Mouse (Mus musculus) cerebellum, postnatal 14 days (tissue): Measurements from ENCODE around the gene Ccdc92.
A peak's percentile ranks its signal among the peaks of the same experiment; 100 is the strongest.

Experiments used
- DNase-seq, 2 experiments: peaks; one replicate each; pipeline ENCODE4 v3.0.0; 2021; ENCODE audit warnings: mixed read lengths in 2 of 2

Gene Ccdc92

DNA sequence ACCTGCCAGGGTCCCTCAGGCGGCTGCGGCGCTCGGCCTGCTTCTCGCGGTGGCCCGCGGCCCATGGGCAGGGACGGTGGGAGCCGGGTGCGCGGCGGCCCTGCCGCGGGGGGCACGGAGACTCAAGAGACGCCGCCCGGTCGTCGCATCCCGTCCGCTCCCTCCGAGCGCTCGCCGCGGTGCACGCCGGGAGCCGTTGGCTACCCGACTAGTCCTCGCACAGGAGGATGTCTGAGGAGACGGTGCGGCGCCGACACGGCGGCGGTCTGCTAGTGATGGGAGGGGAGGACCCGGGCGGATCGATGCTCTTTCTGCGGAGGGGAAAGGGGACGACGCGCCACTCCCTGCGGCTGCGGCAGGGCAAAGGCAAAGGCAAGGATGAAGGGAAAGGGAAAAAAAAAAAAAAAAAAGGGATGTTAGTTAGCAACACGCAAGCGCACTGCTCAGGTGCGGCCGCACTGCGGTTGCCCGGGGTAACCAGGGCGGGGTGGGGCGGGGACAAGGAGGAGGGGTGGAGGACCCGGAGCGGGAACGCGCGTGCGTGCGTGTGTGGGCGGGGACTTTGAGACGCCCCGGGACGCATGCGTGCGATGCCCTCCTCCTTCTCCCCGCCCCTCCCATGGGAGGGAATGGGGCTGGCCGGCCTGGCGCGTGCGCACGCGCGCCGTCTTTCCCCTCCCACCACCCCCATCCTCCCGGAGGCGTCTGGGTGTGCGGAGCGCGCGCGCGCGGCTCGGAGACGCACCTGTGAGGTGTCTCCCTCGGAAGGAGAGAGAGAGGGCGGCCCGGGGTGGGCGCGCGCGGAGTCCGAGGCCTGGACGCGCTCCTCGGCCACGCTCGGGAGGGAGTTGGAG is at the start of gene Ccdc92, which contains the start of gene Zfp664:
Gene Ccdc92 (minus strand): TSS at position 412 of the 854 bp plus-strand sequence.
Gene Zfp664 (plus strand): TSS at position 679 of the 854 bp plus-strand sequence.
- peak; percentile 99 for DNase-seq

DNA sequence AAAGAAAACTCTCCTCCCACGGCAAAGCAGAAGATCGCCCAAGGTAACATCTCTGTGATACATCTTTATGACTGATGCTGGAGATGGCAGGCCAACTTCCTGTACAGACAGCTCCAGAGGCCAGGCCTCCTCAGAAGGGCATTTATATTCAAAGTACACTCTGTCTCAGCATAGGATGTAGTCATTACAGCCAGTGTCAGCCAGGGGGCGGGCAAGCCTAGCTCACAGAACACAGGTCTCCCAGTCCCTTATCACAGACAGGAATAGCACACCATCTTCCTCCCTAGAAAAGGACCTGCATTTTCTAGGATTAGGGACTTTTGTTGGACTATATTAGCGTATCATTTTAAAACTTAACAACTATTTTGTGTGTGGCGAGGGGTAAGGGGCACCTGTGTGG is 46.6 kb upstream of the Ccdc92 start:
- peak; percentile 91 to 93 for DNase-seq

- no peak for DNase-seq
These were observed 44.7 kb upstream of the Ccdc92 start for GRCm38 (mm10) chr5:124906890-124907289.

- DNase-seq: no peak
These were observed 41.6 kb upstream of the Ccdc92 start for GRCm38 (mm10) chr5:124903852-124904251.

DNA sequence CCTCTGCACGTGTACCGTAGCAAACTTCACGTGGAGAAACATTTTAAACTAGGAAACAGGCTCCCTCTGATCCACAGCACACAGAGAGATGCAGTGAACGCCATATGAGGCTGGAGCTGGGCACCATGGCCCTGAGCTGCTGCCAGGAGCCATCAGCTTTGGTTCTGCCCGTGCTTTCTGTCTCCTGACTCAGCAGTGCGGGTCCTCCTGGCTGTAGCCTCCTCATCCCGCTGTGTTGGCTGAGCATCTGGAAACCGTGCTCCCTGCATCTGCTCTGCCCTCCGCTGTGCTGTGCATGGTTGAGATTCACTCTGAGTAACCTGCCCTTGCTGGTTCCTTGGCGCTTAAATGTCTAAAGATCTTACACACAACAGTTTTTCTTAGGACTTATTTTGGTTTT is 40.0 kb upstream of the Ccdc92 start:
- DNase-seq: peak; percentile 63 to 67

DNA sequence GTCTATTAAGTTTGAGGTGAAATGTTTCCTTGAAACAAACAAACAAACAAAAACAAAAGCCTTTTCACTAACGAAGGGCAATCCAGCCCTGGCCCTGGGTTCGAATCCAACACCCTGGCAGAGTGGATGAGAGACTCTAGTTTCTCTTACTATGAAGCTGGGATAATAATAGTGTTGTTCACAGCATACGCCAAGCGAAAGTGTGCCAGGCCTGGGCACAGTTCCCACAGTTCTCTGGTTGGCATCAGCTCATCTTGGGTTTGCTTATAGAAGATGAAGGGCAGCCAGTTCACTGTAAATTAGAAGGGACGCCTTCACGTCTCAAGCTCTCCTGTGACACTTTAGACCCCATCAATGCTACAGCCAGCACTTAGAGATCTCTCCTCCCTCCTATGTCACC is 39.5 kb upstream of the Ccdc92 start:
- DNase-seq: peak; percentile 87

- DNase-seq: no peak
These were observed 38.7 kb upstream of the Ccdc92 start for GRCm38 (mm10) chr5:124900738-124901490.

- DNase-seq: peak; percentile 92 to 94
These were observed 37.9 kb upstream of the Ccdc92 start for GRCm38 (mm10) chr5:124899945-124900631.

- no peak for DNase-seq
These were observed 33.9 kb upstream of the Ccdc92 start for GRCm38 (mm10) chr5:124896135-124896534.

DNA sequence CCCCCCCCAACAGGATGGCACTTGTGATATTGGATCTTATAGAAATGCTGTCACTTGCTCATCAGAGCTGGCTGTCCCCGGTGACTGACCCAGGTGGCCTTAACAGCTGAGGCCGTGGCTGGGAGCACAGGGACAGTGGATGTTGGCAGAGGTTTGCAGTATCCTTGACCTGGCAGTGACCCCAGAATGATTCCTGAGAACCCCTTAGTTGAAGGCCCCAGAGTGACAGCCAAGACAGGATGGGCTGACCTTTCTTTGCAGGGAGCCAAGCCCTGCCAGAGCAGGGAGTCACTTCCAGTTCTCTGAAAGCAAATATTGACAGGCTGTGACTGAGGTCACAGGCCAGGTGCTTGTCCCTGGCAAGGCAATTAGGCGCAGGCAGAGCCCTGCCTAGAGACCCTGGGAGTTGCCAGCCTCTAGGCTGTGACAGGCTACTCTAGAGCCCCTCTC is 29.7 kb upstream of the Ccdc92 start:
- no peak for DNase-seq

DNA sequence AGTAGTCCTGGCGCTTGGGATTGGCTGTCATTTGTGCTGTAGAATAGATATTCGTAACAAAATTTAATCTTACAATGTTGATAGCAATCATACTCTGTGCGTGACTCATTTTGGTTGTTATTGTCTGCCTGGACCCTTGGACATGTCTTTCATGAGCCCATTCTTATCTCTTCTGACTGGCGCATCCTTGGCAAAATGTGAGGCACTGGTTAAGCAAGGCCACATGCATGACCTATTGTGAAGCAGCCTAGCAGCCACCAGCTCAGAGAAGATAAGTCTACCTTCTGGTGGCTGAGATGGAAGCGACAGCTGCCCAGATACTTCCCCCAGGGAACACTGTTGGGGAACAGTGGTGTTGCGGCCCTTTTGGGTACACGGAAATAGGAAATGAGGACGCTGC is 26.4 kb upstream of the Ccdc92 start:
- DNase-seq: no peak

DNA sequence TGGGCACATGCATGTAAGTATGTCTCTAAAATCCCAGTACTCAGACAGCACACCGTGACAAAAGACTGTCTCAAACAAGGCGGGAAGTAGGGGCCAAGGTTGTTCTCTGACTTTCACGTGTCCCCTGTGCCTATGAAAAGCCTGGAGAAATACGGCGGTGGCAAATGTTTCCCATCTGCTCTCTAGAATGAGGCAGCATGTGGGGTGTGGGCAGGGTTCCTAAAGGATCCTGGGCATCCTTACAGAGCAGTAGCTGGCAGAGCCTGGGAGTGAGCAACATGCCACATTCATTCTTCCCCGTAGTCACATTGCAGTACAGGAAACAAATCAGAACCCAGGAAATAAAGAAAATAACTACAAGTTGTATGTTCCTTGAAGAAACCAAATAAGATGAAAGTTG is 21.7 kb upstream of the Ccdc92 start:
- peak; percentile 82 to 85 for DNase-seq

- DNase-seq: peak; percentile 44 to 56
These were observed 17.6 kb upstream of the Ccdc92 start for GRCm38 (mm10) chr5:124879801-124880200.

GRCm38 (mm10) chr5:124879251-124879650 is 17.0 kb upstream of the Ccdc92 start:
- no peak for DNase-seq

GRCm38 (mm10) chr5:124873890-124874601 is 11.8 kb upstream of the Ccdc92 start:
- no peak for DNase-seq

DNA sequence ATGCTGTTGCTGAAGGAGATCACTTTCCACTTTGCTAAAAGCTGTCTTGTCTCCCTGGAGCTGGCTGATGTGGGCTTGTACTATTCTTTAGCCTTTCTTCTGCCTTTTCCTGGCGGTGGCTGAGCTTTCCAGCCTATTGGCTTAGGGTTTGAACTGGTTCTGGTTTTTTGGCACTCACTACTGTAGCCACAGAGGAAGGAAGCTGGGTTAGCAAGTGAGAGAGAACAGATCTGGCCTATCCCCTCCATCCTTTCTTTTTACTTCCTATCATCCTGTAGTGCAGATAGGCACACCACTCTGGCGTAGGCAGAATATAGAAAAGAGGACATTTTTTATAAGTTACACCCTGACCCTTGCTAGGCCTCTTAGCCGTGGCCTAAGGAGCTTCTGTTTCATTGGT is 10.9 kb upstream of the Ccdc92 start:
- no peak for DNase-seq

DNA sequence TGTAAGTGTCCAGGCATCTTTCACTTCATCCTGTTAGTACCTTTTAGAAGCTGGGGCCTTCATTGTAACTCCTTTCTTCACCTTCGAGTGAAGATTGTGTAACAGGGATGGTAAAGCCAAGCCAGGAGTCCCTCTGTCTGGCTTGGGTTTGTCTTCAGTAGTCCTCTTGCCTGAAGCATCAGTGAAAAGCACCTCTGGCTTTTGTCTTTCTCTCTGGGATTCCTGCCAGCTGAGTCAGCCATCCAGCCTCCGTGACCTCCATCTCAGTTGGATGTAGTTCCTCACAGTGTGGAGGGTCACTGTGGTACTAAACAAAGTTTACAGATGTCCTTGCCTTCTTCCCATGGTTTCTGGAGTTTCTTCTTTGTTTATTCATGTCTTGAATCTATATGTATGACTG is 9.8 kb upstream of the Ccdc92 start:
- DNase-seq: no peak

DNA sequence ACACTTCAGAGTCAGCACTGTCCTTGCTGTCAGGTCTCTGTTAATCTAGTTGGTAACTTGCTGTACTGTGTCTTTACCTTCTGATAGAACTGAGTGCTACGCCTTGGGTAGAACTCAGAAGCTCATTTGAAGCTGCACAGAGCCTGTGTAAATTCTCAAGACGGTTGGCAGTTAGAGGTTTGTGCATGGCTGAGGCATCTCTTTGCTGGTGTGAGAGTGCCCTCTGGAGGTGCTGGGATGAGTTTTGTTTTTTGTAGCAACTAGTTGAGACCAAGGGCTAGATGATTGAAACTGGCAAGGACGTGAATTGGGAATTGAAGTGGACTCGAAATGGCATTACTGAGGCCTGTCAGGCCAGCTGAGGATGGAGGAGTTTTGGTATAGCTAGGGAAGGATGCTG is 6.8 kb upstream of the Ccdc92 start:
- DNase-seq: peak; percentile 88 to 89

GRCm38 (mm10) chr5:124862871-124863741 is 882 bp upstream of the Ccdc92 start:
- peak; percentile 64 to 71 for DNase-seq

GRCm38 (mm10) chr5:124861463-124861862 is 761 bp downstream of the Ccdc92 start:
- DNase-seq: peak; percentile 60 to 72

DNA sequence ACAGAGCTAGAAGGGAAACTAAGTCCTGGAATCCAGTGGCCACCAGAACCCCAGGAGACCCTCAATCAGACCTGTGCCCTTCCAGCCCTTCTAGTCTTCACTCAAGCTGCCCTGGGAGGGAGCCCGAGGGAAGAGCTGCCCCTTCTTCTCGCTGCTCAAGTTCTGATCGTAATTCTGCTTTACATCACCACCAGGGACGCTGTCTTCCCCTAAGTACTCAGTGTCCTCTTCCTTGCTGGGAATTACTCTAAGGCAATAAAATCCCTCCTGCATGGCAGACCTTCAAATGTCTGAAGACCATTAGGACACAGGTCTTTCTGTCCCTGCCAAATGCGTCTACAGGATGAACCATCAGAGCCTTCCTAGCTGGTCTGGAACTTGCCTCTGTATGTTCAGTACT is 2.2 kb downstream of the Ccdc92 start:
- DNase-seq: peak; percentile 53 to 55
